Mouse (Mus musculus) neutrophil, adult 83 days (primary cell): ENCODE results near the gene Gm21776. TPM values are rescaled to one million over a fixed set of nuclear protein-coding genes. Genes with fewer than 3 reads are reported as not detected.

Source experiments
- total RNA-seq, 2 experiments: library from RNA; stranded (reverse); gene quantifications; one replicate each; pipeline ENCODE4 v1.2.4; 2023

Gene Gm21776
- total RNA-seq: not detected

DNA sequence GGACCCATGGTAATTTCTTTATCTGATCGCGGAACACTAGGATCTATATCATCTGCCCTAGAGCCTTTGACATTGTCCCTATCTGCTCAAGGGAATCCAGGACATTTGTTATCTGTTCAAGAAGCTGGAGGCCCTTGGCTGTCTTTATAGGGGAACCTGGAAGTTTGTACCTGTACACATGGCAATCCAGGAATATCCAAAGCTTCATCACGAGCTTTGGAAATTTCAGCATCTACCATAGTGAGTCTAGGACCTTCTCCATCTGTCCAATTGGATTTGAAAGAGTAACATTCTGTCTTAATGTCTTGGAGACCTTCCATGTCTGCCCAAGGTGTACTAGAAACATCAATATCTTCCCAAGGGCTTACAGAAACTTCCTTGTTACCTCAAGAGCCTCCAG, at the start of gene Gm21776:
Gene Gm21776, plus strand, starts transcription at position 301 of the 400 bp plus-strand sequence.

